Mouse (Mus musculus) limb, embryonic 15.5 days (tissue): Measurements from ENCODE around the gene 1700016D06Rik. TPM values are rescaled to one million over a fixed set of nuclear protein-coding genes. Genes with fewer than 3 reads are reported as not detected.

Source experiments
- ATAC-seq: fragments of 200-750 bp; cut with Nextera tagmentation; 2 replicates; pipeline ENCODE4 v1.8.0; 2017; ENCODE audit warnings: low read depth, moderate TSS enrichment; ENCODE audit not compliant: insufficient number of reproducible peaks, low FRiP score, low TSS enrichment
- H3K27ac ChIP-seq: fragments of 300-500 bp; sonication (generic); 2 replicates; pipeline ENCODE4 v1.5.1; 2015; ENCODE audit warnings: moderate library complexity, mild to moderate bottlenecking, inconsistent platforms
- H3K27me3 ChIP-seq: fragments of 300-500 bp; sonication (generic); 2 replicates; pipeline ENCODE4 v1.6.1; 2015; ENCODE audit warnings: inconsistent platforms
- H3K36me3 ChIP-seq: fragments of 300-500 bp; sonication (generic); 2 replicates; pipeline ENCODE4 v1.6.1; 2015; ENCODE audit warnings: inconsistent platforms
- H3K4me1 ChIP-seq: fragments of 300-500 bp; sonication (generic); 2 replicates; pipeline ENCODE4 v1.6.1; 2015; ENCODE audit warnings: inconsistent platforms
- H3K4me2 ChIP-seq: fragments of 300-500 bp; sonication (generic); 2 replicates; pipeline ENCODE4 v1.6.1; 2015; ENCODE audit warnings: mild to moderate bottlenecking, inconsistent platforms
- H3K4me3 ChIP-seq: fragments of 300-500 bp; sonication (generic); 2 replicates; pipeline ENCODE4 v1.5.1; 2015; ENCODE audit warnings: mild to moderate bottlenecking, inconsistent platforms
- H3K9ac ChIP-seq: fragments of 300-500 bp; sonication (generic); 2 replicates; pipeline ENCODE4 v1.6.1; 2015; ENCODE audit warnings: inconsistent platforms
- H3K9me3 ChIP-seq: fragments of 300-500 bp; sonication (generic); 2 replicates; pipeline ENCODE4 v1.6.1; 2016; ENCODE audit warnings: inconsistent platforms
- WGBS: fragments of 180-500 bp; shearing (Covaris S2); methylation state at CpG from one replicate; pipeline ENCODE4 v1.1.7; 2015; 5-methylcytosine and 5-hydroxymethylcytosine counted together
- polyA plus RNA-seq: library from polyadenylated mRNA; unstranded; fragments of >200 nt; fragmentation: Nextera tagmentation; extraction: Ambion mirVana; gene quantifications from 2 replicates; pipeline ENCODE4 v1.2.1, GENCODE M21; 2015

The 1700016D06Rik gene
- polyA plus RNA-seq, 1 experiment from 2014 or later: not detected

DNA sequence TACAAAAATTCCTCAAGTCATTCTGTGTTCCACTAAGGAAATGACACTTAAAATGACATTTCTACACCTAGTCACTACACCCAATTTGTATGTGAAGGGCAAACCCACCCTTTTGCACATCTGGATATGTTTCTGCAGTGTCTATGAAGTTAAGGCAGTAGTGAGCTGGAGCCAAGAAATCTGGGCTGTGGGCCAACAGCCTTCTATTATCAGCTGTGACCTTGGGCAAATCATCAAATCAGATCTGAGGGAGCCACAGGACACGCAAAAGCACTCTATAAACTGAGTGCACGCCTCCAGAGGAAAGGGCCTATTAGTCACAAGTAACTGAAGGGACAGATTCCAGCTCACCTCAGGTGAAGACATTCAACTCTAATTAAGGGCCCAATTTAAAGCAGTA is 68.5 kb downstream of the 1700016D06Rik start:
- peaks cover 37% of the 10 kb centered on the region for H3K36me3 ChIP-seq
- no peak for ATAC-seq
- H3K9me3 ChIP-seq: no peaks in the 10 kb centered on the region
- peaks cover 57% of the 10 kb centered on the region for H3K4me1 ChIP-seq
- no peak overlapping the region for H3K9ac ChIP-seq
- 0% methylated on average over 2 of the region's 2 CpGs for WGBS
- H3K27me3 ChIP-seq: no peaks in the 10 kb centered on the region
- H3K4me2 ChIP-seq: peak overlapping the region; percentile 83
- no peak overlapping the region for H3K4me3 ChIP-seq
- peak overlapping the region; percentile 33; the same call in 1 of the 2 replicates for H3K27ac ChIP-seq

DNA sequence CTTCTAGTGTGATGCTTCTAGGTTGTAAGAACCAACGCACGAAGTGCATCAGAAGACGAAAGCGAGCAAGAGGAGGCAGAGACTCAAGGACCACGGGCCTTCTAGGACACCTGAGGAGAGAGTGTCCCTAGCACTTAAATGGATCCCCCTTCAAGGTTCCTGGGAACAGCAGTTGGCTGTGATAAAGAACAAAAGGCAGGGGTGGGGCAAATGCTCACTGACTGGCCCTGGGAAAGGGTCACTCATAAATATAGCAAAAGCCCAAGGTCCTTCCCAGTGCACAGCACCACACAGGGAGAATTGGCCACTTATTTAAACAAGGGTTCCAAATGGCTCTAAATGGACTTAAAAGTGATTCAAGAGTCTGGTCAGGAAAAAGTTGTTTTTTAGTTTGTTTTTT is 71.7 kb downstream of the 1700016D06Rik start:
- Histone ChIP-seq H3K27ac (peak overlapping the region; percentile 38; the same call in 1 of the 2 replicates), H3K4me2 (no peak overlapping the region), H3K4me3 (no peak overlapping the region), H3K36me3 (peaks cover 54% of the 10 kb centered on the region), H3K9ac (no peak overlapping the region), H3K9me3 (no peaks in the 10 kb centered on the region), H3K4me1 (peaks cover 45% of the 10 kb centered on the region), H3K27me3 (no peaks in the 10 kb centered on the region)
- 83% methylated on average over 5 of the region's 5 CpGs for WGBS
- ATAC-seq: no peak

DNA sequence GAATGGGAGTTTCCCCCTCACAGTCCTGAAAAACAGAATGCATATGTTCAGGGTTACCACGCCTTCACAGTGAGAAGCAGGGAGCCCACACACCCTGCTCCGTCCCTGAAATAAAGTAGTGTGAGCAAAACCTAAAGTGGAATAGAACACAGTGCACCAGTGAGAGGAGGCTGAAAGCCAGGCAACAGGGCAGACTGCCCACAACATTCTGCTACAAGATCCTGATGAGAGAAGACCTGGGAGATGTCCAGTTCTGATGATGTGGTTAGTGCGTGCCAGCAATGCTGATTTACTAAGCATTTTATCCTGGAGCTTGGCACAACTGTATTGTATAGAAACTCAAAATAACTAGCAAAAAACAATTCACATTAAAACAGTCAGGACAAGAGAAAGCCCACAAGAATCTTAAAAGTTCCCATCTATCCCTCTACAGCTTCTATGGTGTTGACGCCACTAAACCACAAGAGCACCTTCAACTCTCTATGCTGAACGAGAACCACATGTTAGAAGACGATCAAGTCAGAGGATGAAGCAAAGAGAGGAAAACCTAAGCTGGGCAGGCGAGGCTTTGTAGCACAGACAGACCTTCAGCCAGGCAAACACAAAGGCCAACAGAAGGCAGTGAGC is 72.2 kb downstream of the 1700016D06Rik start:
- no peaks in the 10 kb centered on the region for H3K27me3 ChIP-seq
- H3K4me3 ChIP-seq: no peak overlapping the region
- WGBS: 52% methylated on average over 7 of the region's 7 CpGs
- no peak overlapping the region for H3K4me2 ChIP-seq
- H3K27ac ChIP-seq: peak overlapping the region; percentile 38; the same call in 1 of the 2 replicates
- peaks cover 55% of the 10 kb centered on the region for H3K36me3 ChIP-seq
- no peak for ATAC-seq
- H3K4me1 ChIP-seq: peaks cover 39% of the 10 kb centered on the region
- no peak overlapping the region for H3K9ac ChIP-seq
- no peaks in the 10 kb centered on the region for H3K9me3 ChIP-seq

DNA sequence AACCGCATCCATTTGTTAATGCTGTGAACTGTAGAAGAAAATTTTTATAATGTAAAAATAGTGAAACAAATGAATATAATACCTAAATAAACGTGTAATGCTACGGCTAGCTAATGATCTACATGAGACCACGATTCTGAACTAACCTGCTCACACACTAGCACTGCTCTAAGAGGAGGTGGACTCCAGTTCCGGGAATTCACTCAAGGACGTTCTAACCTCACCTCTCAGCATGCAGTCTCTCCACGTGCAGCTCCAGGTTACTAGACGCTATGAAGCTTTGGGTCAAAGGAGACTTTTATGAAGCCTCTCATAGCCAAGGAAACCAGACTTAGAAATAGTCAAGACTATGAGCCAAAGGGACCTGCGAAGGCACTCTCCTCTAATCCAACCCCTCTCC is 73.1 kb downstream of the 1700016D06Rik start:
- Histone ChIP-seq H3K4me2 (no peak overlapping the region), H3K4me1 (peaks cover 30% of the 10 kb centered on the region), H3K4me3 (no peak overlapping the region), H3K9me3 (no peaks in the 10 kb centered on the region), H3K9ac (no peak overlapping the region), H3K27me3 (no peaks in the 10 kb centered on the region), H3K36me3 (peaks cover 59% of the 10 kb centered on the region), H3K27ac (no peak overlapping the region)
- WGBS: 79% methylated on average over 9 of the region's 9 CpGs
- no peak for ATAC-seq

DNA sequence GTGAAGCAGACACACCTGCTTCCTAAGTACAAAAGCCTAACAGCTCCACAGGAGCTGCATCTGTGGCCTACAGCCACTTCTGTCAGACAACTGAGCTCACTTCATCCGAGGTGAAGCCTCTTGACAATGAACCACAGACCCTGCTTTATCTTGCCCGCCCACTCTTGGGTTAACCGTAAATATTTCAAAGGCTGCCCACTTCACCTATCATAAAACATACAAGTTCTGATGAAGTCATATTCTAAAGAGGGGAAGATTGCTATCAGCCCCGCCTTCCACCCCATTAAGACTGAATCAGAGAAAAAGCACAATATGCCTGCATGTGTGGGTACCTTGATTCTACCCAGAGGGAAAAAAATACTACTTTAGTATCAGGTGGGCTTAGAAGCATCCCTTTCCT is 75.8 kb downstream of the 1700016D06Rik start:
- H3K9me3 ChIP-seq: no peaks in the 10 kb centered on the region
- ATAC-seq: no peak
- peaks cover 59% of the 10 kb centered on the region for H3K36me3 ChIP-seq
- H3K9ac ChIP-seq: no peak overlapping the region
- 85% methylated on average over 4 of the region's 4 CpGs for WGBS
- no peak overlapping the region for H3K4me3 ChIP-seq
- no peak overlapping the region for H3K27ac ChIP-seq
- peaks cover 10% of the 10 kb centered on the region for H3K4me1 ChIP-seq
- no peaks in the 10 kb centered on the region for H3K27me3 ChIP-seq
- no peak overlapping the region for H3K4me2 ChIP-seq

DNA sequence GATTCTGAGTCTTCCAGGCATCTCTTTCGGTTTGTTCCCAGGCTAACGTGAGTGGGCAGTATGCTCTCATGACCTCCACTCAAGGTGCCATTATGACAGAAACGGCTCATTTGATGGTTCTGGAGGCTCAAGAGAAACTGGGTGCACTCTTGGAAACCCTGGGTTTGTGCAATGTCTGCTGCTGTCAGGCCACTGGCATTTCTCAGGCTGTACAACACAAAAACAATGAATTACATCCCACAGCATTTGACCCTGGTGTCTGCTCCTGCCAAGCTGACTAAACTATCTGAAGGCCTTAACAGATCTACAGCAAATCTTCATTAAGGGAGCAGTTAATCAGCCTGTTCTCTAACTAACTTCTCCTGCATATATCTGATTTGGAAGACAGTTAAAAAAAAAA is 81.8 kb downstream of the 1700016D06Rik start:
- Histone ChIP-seq H3K4me1 (no peaks in the 10 kb centered on the region), H3K27me3 (no peaks in the 10 kb centered on the region), H3K9ac (no peak overlapping the region), H3K4me3 (no peak overlapping the region), H3K9me3 (no peaks in the 10 kb centered on the region), H3K27ac (no peak overlapping the region), H3K36me3 (peaks cover 71% of the 10 kb centered on the region), H3K4me2 (no peak overlapping the region)
- no peak for ATAC-seq
- 89% methylated on average over 3 of the region's 3 CpGs for WGBS

DNA sequence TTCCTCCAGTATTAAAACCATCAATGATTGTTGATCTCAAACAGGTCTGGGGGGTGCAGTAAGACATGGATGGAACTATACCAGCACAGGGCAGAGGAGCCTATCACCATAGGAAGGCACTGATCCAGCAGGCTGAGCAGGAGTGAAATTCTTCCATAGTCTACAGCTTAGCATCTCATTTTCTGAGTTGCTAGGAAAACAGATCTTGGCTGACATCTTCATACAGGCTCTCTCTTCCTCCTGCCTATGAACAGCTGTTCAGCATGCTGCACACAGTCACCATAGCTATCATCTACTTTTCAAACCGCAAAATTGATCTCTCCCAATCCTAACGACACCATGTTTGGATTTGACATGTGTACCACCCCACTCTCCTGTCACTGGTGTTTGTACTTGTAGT is 82.8 kb downstream of the 1700016D06Rik start:
- Histone ChIP-seq H3K27ac (no peak overlapping the region), H3K4me3 (no peak overlapping the region), H3K27me3 (no peaks in the 10 kb centered on the region), H3K9ac (no peak overlapping the region), H3K9me3 (no peaks in the 10 kb centered on the region), H3K4me1 (no peaks in the 10 kb centered on the region), H3K36me3 (peaks cover 75% of the 10 kb centered on the region), H3K4me2 (no peak overlapping the region)
- ATAC-seq: no peak
- WGBS: 85% methylated on average over 2 of the region's 2 CpGs

DNA sequence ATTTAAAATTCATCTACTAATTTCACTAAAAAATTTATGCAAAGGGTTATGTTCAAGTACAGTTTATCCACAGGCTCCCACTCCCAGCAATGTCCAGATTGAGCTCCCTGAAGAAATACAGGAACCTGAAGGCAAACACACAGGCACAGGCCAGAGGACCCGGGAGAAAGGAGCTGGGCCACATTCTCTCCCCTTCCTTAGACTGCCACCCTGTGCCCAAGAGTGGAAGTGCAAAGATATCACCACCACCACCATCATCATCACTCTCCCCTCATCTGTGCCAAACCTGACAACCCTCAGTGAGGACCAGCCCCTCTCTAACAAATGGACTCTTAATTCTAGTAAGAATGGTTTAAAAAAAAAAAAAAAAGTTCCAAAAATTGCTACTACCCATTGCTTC is 84.6 kb downstream of the 1700016D06Rik start:
- no peak overlapping the region for H3K9ac ChIP-seq
- H3K4me1 ChIP-seq: no peaks in the 10 kb centered on the region
- no peak overlapping the region for H3K27ac ChIP-seq
- no peak for ATAC-seq
- no peaks in the 10 kb centered on the region for H3K9me3 ChIP-seq
- H3K4me2 ChIP-seq: no peak overlapping the region
- no peaks in the 10 kb centered on the region for H3K27me3 ChIP-seq
- H3K36me3 ChIP-seq: peaks cover 78% of the 10 kb centered on the region
- 9% methylated on average over 1 of the region's 1 CpGs for WGBS
- H3K4me3 ChIP-seq: no peak overlapping the region

DNA sequence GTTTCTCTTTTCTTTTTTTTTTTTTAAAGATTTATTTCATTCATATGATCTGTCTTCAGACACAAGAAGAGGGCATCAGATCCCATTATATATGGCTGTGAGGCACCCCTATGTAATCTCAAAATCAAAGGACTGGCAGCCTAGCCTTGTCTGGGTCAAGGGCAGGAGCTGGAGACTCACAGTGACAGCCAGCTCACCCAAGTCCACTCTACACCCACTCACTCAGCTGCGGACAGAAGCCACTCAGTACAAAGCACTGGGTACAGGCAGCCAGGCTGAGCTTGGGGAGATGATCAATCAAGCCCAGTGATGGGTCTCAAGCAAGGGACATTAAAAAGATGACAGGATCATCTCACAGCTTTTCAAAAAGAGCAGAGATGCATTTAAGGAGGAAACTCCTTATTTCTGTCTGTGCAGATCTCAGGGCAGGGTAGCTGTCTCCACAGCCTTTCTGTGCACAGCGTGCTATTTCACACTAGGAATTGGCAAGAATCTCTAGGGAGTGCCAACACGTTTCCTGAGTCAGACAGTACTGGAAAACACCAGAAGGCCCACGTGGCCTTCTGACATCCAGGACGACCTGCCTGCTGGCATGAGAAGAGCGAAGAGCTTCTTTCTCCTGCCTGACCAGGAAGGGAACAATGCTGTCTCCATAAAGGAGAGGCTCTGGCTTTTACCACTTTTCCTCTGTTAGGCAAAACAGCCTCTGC is 86.6 kb downstream of the 1700016D06Rik start:
- no peaks in the 10 kb centered on the region for H3K9me3 ChIP-seq
- peaks cover 81% of the 10 kb centered on the region for H3K36me3 ChIP-seq
- ATAC-seq: no peak
- H3K9ac ChIP-seq: no peak overlapping the region
- 85% methylated on average over 6 of the region's 6 CpGs for WGBS
- H3K4me1 ChIP-seq: no peaks in the 10 kb centered on the region
- H3K27me3 ChIP-seq: no peaks in the 10 kb centered on the region
- H3K27ac ChIP-seq: no peak overlapping the region
- H3K4me3 ChIP-seq: no peak overlapping the region
- no peak overlapping the region for H3K4me2 ChIP-seq

DNA sequence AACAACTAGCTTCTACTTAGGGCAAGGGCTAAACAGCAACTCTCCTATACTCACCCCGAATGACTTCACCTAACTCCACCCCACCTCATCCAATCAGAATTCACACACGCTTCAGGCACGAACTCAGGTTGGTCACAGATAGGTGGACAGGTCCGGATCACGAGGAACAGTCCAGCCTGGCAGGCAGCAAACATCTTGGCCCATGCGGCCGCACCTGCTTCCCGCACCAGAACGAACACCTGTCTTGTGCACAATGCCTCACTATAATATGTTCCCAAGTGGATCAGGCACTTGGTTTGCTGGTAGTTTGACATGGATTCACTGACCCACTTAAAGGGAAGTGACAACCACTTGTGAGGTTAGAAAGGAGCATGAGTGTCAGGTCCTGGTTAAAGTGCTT is 92.0 kb downstream of the 1700016D06Rik start:
- 96% methylated on average over 9 of the region's 9 CpGs for WGBS
- Histone ChIP-seq H3K9me3 (no peaks in the 10 kb centered on the region), H3K27me3 (no peaks in the 10 kb centered on the region), H3K4me1 (no peaks in the 10 kb centered on the region), H3K27ac (no peak overlapping the region), H3K36me3 (peaks cover 70% of the 10 kb centered on the region), H3K4me3 (no peak overlapping the region), H3K4me2 (no peak overlapping the region), H3K9ac (no peak overlapping the region)
- no peak for ATAC-seq
